Mouse (Mus musculus): ENCODE data around the gene Rfc4. TPM values are rescaled to one million over a fixed set of nuclear protein-coding genes. Genes with fewer than 3 reads are reported as not detected.

The Rfc4 gene
- total RNA-seq (2015): 107 and 122 TPM in 2 replicates
- 42.3 and 45.5 TPM in 2 replicates for total RNA-seq (2017)

- peak; percentile 98 for ATAC-seq (ENCODE audit: poor library complexity, severe bottlenecking)
Observed at GRCm38 (mm10) chr16:23127673-23128375, at the start of gene Rfc4. Rfc4 (minus strand) TSS chr16:23127737.

DNA sequence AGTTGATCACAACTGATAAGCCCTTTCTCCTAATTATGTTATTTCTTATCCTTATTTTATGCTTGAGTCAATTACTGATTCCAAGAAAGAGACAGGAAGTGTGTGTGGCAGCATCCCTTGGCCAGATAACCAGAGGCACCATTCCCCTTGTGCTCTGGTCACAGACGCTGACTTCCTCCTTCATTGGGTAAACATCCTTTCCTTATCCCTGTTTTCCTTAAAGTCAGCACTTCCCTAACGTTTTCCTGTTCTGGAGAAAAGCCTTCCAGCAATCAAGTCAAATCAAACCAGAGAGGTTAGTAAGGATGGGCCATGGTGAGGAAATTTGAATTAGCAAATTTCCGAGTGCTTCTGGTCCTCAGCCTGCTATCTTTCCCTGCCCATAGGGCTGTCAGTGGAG is 48.4 kb upstream of the Rfc4 start:
- no peak for ATAC-seq (ENCODE audit: poor library complexity, severe bottlenecking)

GRCm38 (mm10) chr16:23174855-23175254 is 47.3 kb upstream of the Rfc4 start:
- peak; percentile 89 for ATAC-seq (ENCODE audit: poor library complexity, severe bottlenecking)

DNA sequence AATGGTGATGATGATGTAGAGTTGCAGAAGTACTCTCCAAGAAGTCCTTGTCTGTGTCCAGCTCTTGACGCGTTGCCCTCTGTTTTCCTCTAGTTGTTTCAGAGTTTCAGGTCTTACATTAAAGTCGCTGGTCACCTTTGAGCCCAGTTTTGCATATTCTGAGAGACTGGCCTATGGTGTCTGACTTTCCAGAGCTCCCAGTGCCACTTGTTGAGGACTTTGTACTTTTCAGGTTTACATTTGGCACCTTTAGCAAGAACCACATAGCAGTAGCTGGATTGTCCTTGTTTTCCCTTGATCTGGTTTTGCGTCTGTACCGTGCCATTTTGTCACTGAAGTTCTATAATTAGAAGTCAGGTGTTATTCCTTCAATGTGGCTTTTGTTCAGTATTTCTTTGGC is 46.4 kb upstream of the Rfc4 start:
- ATAC-seq (ENCODE audit: poor library complexity, severe bottlenecking): no peak

DNA sequence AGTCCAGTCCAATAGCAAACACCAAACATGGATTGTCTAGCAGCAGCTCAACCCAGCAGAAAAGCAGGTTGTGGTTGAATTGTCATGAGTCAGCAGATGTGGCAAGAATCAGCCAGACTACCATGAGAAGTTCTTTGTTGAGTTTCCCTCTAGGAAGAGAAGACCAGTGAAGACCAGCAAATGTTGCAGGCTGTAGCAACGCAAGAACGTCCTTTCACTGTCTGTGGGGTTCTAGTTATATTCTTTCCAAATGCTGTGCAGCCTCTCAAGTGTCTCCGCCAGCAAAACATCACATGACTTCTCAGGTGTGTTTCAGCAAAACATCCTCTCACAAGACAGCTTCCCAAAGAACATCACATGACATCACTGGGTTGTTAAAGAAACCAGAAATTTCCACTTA is 43.3 kb upstream of the Rfc4 start:
- ATAC-seq (ENCODE audit: poor library complexity, severe bottlenecking): no peak

DNA sequence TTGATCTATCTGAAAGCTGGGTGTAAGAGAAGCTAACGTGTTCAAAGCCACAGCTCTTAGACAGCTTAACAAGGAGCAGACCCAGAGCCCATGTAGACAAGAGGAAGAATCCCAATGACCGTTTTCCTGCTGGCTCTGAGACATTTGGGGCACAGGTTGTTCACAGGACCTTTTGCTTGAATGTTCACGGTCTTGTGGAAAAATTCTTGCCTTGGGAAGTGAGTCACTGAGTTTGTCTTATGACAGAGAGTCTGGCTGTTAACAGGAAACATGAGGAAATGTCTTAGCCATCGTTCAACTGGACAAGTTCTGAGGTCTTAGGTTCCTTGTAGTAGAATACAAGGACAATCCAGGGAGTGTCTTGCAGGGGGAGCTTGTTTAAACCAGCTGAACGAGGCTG is 39.5 kb upstream of the Rfc4 start:
- peak; percentile 34 for ATAC-seq (ENCODE audit: poor library complexity, severe bottlenecking)

DNA sequence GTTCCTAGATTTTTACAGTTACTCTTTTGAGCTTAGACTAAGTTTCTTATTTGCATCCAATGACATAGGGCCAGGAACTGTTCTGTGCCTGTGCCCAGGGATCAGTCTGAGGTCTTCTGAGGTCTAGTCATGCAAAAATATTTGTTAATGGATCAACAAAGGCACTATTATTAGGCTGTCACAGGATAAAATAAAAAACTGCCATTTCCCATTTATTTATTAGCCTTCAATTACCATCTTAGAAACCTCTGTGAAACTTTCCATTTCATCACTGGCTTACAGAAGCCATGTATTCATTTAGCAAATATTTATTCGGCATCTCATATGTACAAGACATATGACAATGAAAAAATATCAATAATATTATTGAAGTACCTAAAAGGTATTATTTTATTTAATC is 39.1 kb upstream of the Rfc4 start:
- ATAC-seq (ENCODE audit: poor library complexity, severe bottlenecking): no peak

GRCm38 (mm10) chr16:23165441-23165840 is 37.9 kb upstream of the Rfc4 start:
- ATAC-seq (ENCODE audit: poor library complexity, severe bottlenecking): peak; percentile 55; the same call in 1 of the 2 replicates

DNA sequence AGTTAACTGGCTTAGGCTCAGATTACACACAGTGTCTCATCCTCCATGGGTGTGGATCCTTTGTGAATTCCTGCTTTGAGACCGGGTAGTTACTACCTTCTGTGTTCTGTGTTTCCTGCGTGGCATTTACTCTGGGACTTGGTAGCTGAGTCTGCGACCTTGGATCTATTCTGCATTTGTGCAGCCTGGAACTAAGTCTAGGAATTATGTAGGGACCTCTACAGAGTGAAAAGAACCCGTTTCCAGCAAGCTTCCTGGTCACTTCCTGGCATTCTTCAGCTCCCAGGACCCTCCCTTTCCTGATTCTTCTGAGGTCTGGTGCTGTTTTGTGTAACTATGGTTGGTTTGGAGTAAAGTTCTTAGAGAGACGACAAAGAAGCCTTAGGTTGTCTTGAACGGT is 36.9 kb upstream of the Rfc4 start:
- no peak for ATAC-seq (ENCODE audit: poor library complexity, severe bottlenecking)

DNA sequence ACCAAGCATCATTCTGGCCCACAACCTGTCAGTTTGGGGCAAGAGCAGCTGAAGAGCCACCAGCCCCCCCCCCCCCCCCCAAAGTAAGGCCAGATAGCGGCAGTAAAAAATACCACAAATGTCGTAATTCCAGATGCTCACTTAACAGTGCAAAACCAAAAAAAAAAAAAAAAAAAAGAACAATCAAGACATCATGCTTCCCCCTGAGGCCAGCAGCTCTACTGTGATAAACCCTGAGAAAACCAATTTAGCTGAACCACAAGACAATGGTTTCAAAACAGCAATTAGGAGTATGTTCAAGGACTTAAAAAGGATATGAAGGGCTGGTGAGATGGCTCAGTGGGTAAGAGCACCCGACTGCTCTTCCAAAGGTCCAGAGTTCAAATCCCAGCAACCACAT is 34.6 kb upstream of the Rfc4 start:
- peak; percentile 79 for ATAC-seq (ENCODE audit: poor library complexity, severe bottlenecking)

GRCm38 (mm10) chr16:23159749-23160148 is 32.2 kb upstream of the Rfc4 start:
- peak; percentile 53; the same call in 1 of the 2 replicates for ATAC-seq (ENCODE audit: poor library complexity, severe bottlenecking)

DNA sequence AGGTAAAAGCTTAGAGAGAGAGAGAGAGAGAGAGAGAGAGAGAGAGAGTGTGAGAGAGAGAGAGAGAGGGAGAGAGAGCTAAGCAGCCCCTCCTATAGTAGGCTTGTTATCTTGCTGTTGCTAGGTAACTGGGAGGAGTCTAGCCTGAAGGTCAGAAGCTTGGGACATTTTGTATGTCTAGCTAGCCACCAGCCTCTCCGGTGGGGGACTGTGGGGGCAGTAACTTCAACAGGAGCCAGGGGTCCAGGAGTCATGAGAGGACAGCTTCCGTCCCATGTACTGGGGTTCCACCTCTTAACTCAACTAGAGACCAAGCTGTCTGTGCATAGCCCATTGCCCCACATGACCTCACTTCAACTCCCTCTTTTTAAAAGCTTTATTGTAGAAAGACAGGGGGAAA is 31.4 kb upstream of the Rfc4 start:
- ATAC-seq (ENCODE audit: poor library complexity, severe bottlenecking): no peak

GRCm38 (mm10) chr16:23158292-23158691 is 30.8 kb upstream of the Rfc4 start:
- ATAC-seq (ENCODE audit: poor library complexity, severe bottlenecking): no peak

GRCm38 (mm10) chr16:23157013-23157412 is 29.5 kb upstream of the Rfc4 start:
- ATAC-seq (ENCODE audit: poor library complexity, severe bottlenecking): no peak

GRCm38 (mm10) chr16:23154261-23154660 is 26.7 kb upstream of the Rfc4 start:
- no peak for ATAC-seq (ENCODE audit: poor library complexity, severe bottlenecking)

DNA sequence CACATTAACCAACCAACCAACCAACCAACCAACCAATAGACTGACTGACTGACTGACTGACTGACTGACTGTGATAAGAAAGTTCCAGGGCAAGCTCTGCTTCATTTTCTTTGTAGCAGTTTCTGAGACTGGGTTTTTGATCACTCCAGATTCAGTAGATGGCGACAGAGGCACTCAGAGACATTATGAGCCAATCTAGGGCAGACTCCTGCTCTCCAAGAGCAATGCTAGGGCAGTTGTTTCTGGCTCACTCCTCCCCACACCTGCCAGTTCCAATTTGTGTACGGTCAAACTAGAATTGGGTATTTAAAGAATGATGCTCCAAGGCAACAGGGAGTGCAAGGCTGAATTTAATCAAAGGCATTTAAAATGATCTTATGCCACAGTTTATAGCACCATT is 23.9 kb upstream of the Rfc4 start:
- peak; percentile 52; the same call in 1 of the 2 replicates for ATAC-seq (ENCODE audit: poor library complexity, severe bottlenecking)

GRCm38 (mm10) chr16:23149396-23149795 is 21.9 kb upstream of the Rfc4 start:
- ATAC-seq (ENCODE audit: poor library complexity, severe bottlenecking): no peak

GRCm38 (mm10) chr16:23148936-23149335 is 21.4 kb upstream of the Rfc4 start:
- ATAC-seq (ENCODE audit: poor library complexity, severe bottlenecking): no peak

- no peak for ATAC-seq (ENCODE audit: poor library complexity, severe bottlenecking)
Observed at GRCm38 (mm10) chr16:23146280-23146679, 18.7 kb upstream of the Rfc4 start, which contains the start of gene Adipoq. Adipoq (plus strand) TSS chr16:23146536.

GRCm38 (mm10) chr16:23145211-23145610 is 17.7 kb upstream of the Rfc4 start:
- no peak for ATAC-seq (ENCODE audit: poor library complexity, severe bottlenecking)

- ATAC-seq (ENCODE audit: poor library complexity, severe bottlenecking): peak; percentile 98
Observed at GRCm38 (mm10) chr16:23144326-23144725, 16.8 kb upstream of the Rfc4 start.

DNA sequence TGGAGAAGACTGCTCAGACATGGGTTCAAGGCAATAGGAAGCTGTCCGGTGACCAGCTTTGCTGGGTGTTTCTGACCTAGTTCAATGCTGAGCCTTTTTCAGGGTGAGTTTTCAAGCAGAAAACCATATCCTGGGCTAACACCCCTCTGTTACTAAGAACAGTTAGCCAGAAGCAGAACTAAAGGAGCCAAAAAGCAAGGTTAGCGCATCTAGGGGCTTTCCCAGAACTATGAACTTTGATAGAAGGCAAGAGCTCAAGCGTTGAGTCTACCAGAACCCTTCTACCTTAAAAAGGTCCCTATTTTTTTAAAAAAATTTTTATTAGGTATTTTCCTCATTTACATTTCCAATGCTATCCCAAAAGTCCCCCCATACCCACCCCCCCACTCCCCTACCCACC is 13.4 kb upstream of the Rfc4 start:
- no peak for ATAC-seq (ENCODE audit: poor library complexity, severe bottlenecking)

DNA sequence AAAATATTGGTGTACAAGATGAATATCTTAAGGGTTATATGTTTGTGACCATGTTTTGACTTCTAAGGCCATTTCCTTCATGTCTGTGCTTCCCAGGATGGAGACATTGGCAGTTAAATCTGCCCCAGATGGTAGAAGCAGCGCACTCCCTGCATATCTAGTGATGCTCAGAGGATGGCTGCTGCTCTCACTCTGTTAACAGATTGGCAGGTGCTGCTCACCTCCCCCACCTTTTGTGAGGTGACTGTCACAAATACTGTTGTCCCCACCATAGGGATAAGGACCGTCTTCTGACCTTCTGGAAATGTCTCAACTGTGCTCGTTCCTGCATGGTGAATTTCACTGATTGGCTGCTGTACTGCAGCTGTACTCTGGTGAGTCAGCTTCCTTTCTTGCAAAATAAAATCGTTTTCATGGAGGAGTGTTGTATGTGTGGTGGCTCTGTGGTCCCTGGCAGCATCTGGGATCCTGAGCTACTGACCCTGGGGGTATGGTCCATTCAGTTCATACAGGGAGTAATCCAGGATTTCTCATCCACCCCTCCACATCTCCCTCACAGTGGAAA is 9.0 kb upstream of the Rfc4 start:
- peak; percentile 67 for ATAC-seq (ENCODE audit: poor library complexity, severe bottlenecking)

Data from megakaryocyte, adult 5-6 weeks (primary cell).